Mouse (Mus musculus) heart, postnatal 0 days (tissue): ENCODE results near the gene Myof. TPM values are rescaled to one million over a fixed set of nuclear protein-coding genes. Genes with fewer than 3 reads are reported as not detected.

Source experiments
- ATAC-seq: fragments of 200-750 bp; cut with Nextera tagmentation; 2 replicates; pipeline ENCODE4 v1.8.0; 2017; ENCODE audit warnings: low read depth, moderate number of reproducible peaks, moderate library complexity; ENCODE audit not compliant: insufficient read depth
- DNase-seq: peaks from one replicate; pipeline ENCODE4 v3.0.0-alpha.2; 2016; ENCODE audit warnings: low spot score
- H3K27ac ChIP-seq: fragments of 300-500 bp; sonication (generic); 2 replicates; pipeline ENCODE4 v1.5.1; 2014; ENCODE audit warnings: low read depth, mild to moderate bottlenecking
- H3K27me3 ChIP-seq: fragments of 300-500 bp; sonication (generic); 2 replicates; pipeline ENCODE4 v1.6.1; 2014; ENCODE audit warnings: low read length, mixed read lengths; ENCODE audit not compliant: control insufficient read depth, insufficient read depth
- H3K36me3 ChIP-seq: fragments of 300-500 bp; sonication (generic); replicated peaks from 2 replicates; pipeline ENCODE4 v1.6.1; 2014; ENCODE audit warnings: low read length, mixed read lengths; ENCODE audit not compliant: control insufficient read depth, insufficient read depth
- H3K4me1 ChIP-seq: fragments of 300-500 bp; sonication (generic); 2 replicates; pipeline ENCODE4 v1.6.1; 2014; ENCODE audit warnings: antibody characterized with exemption; ENCODE audit not compliant: control insufficient read depth, insufficient read depth
- H3K4me2 ChIP-seq: fragments of 300-500 bp; sonication (generic); 2 replicates; pipeline ENCODE4 v1.6.1; 2014; ENCODE audit warnings: low read depth, mild to moderate bottlenecking, low read length, moderate library complexity
- H3K4me3 ChIP-seq: fragments of 300-500 bp; sonication (generic); 2 replicates; pipeline ENCODE4 v1.5.1; 2014; ENCODE audit warnings: low read depth, low read length
- H3K9ac ChIP-seq: fragments of 300-500 bp; sonication (generic); replicated peaks from 2 replicates; pipeline ENCODE4 v1.6.1; 2014; ENCODE audit warnings: low read depth, low read length, mixed read lengths
- H3K9me3 ChIP-seq: fragments of 300-500 bp; sonication (generic); replicated peaks from 2 replicates; pipeline ENCODE4 v1.6.1; 2016; ENCODE audit warnings: low read length; ENCODE audit not compliant: control insufficient read depth
- CTCF ChIP-seq: IDR thresholded peaks from 2 replicates; pipeline ENCODE4 v1.5.1; 2016; ENCODE audit warnings: antibody characterized with exemption, control low read depth, low read depth
- EP300 ChIP-seq: IDR thresholded peaks from 2 replicates; pipeline ENCODE4 v1.6.1; 2016; ENCODE audit warnings: antibody characterized with exemption, low read depth
- WGBS: fragments of 180-500 bp; shearing (Covaris S2); extraction: QIAGEN DNeasy Blood & Tissue Kit; methylation state at CpG from one replicate; pipeline ENCODE4 v1.1.7; 2014; 5-methylcytosine and 5-hydroxymethylcytosine counted together
- polyA plus RNA-seq: library from polyadenylated mRNA; unstranded; fragments of >200 nt; fragmentation: Nextera tagmentation; extraction: Ambion mirVana; gene quantifications from 2 replicates; pipeline ENCODE4 v1.2.1, GENCODE M21; 2015
- total RNA-seq: library from RNA; depleted of rRNA; stranded (reverse); fragments of >200 nt; gene quantifications from 2 replicates; pipeline ENCODE4 v1.2.3, GENCODE M21; 2014; ENCODE audit warnings: low replicate concordance

The Myof gene
- total and polyA plus RNA-seq, 2 experiments from 2014 or later = 2.8 to 9.5 TPM

DNA sequence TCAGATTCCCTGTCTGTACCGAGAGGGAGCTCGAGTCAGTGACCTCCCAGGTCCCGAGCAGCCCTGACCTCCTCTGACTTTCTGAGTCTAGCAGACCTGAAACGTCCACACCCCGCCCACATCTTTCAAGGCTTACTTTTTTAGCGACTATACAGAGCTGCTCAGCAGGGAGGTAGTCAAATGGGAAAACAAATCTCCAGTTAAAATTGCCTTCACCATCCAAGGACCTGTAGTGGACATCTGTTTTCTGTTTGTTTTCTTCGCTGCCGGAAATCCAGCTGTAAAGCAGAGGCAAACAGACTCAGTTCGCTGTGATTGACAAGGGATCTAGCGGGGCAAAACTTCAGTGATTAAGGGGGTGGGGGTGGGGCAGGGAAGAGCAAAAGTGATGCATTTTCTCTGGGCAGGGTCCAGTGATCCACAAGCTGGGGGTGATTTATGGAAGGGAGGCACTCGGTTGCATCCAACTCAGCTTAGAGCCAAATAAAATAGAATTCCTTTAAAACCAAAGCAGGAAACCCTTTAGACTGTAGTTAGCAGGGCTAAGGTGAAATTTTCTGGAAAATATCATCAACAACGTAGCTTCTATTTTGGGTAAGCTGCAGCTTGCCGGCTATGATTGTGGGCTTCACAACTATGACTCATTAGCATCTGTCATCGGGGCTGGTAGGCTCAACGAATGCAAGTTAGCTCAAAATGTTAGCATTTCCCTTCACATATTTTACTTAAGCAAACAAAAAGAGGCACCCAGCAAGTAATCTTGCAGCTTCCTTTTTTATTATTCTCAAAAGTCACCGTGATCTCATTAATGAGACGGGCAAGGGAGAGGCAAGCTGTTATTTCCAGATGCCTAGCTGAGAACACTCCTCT lies 135.7 kb downstream of the Myof start:
- Histone ChIP-seq H3K4me2 (peak overlapping the region; percentile 16; the same call in 1 of the 2 replicates), H3K4me1 (peaks cover 5% of the 10 kb centered on the region; the same call in 1 of the 2 replicates), H3K9ac (no peak overlapping the region), H3K9me3 (no peaks in the 10 kb centered on the region), H3K36me3 (no peaks in the 10 kb centered on the region), H3K27me3 (no peaks in the 10 kb centered on the region), H3K4me3 (no peak overlapping the region), H3K27ac (no peak overlapping the region)
- DNase-seq (no peak), ATAC-seq (no peak)
- 20% methylated on average over 17 of the region's 17 CpGs for WGBS
- TF ChIP-seq CTCF (no peak), EP300 (no peak)

DNA sequence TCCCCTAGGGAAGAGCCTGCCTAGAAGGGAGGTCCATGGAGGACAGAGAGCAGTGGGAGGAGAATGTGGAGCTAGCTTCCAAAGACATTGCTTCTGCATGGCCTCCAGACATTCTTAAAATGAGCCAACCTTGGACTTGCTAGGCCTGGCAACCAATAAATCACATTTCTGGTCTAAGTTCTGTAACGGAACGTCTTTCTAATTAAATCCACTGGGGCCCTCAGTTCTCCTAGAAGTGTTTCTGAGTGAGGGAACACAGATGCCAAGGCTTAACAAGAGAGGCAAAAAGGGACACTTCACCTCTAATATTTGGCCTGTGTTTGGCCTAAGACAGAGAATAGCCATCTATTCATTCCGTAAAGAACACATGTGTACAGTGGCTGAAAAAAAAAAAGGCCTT lies 136.5 kb downstream of the Myof start:
- ATAC-seq = no peak
- no peak overlapping the region for H3K27ac ChIP-seq

DNA sequence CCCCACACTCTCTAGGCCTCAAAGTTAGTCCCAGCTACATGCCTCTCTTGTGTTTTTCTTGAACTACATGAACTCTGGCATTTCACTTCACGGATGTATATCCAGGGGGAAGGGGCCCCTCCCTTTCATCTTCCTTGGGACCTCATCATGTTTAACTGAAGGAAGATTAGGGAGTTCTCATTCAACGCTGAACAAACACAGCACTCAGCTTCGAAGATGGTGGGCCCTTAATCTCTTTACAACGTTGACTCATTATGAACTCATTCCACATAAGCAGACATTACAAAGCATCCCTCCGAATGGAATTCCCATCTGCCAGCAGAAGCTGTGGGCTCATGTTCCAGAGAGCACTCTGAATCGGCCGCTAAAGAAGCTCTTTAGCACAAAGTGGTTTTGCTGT lies 147.3 kb downstream of the Myof start:
- Histone ChIP-seq H3K4me2 (no peak overlapping the region), H3K36me3 (no peaks in the 10 kb centered on the region), H3K9me3 (no peaks in the 10 kb centered on the region), H3K9ac (no peak overlapping the region), H3K27ac (no peak overlapping the region), H3K4me3 (no peak overlapping the region), H3K27me3 (no peaks in the 10 kb centered on the region), H3K4me1 (no peaks in the 10 kb centered on the region)
- WGBS = 50% methylated on average over 7 of the region's 7 CpGs
- TF ChIP-seq EP300 (no peak), CTCF (no peak)
- ATAC-seq (no peak), DNase-seq (no peak)

More for the DNA sequence above, 136.5 kb downstream of the Myof start:
- TF ChIP-seq EP300 = no peak
- TF ChIP-seq CTCF = no peak
- no peak for DNase-seq
- no peaks in the 10 kb centered on the region for H3K9me3 ChIP-seq
- no peaks in the 10 kb centered on the region for H3K36me3 ChIP-seq
- no peaks in the 10 kb centered on the region for H3K27me3 ChIP-seq
- H3K4me2 ChIP-seq = no peak overlapping the region
- WGBS = 80% methylated on average over 3 of the region's 3 CpGs
- peaks cover 5% of the 10 kb centered on the region; the same call in 1 of the 2 replicates for H3K4me1 ChIP-seq
- no peak overlapping the region for H3K4me3 ChIP-seq
- no peak overlapping the region for H3K9ac ChIP-seq

DNA sequence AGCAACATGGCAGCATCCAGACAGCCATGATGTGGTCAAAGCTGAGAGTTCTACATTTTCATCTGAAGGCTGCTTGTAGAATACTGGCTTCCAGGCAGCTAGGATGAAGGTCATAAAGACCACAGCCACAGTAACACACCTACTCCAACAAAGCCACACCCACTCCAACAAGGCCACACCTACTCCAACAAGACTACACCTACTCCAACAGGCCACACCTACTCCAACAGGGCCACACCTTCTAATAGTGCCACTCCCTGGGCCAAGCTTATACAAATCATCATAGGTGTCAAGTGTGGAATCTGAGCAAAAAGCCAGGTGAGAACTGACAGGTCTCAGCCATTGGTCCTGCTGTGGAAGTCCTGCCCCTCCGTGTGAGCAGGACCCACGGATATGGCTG lies 152.4 kb downstream of the Myof start:
- no peak for ATAC-seq
- no peak for TF ChIP-seq CTCF
- no peak for TF ChIP-seq EP300
- whole genome bisulfite sequencing = 76% methylated on average over 2 of the region's 2 CpGs
- H3K4me1 ChIP-seq = no peaks in the 10 kb centered on the region
- no peak overlapping the region for H3K27ac ChIP-seq
- no peak for DNase-seq
- no peaks in the 10 kb centered on the region for H3K36me3 ChIP-seq
- no peaks in the 10 kb centered on the region for H3K9me3 ChIP-seq
- H3K4me2 ChIP-seq = no peak overlapping the region
- H3K9ac ChIP-seq = no peak overlapping the region
- H3K4me3 ChIP-seq = no peak overlapping the region
- no peaks in the 10 kb centered on the region for H3K27me3 ChIP-seq

DNA sequence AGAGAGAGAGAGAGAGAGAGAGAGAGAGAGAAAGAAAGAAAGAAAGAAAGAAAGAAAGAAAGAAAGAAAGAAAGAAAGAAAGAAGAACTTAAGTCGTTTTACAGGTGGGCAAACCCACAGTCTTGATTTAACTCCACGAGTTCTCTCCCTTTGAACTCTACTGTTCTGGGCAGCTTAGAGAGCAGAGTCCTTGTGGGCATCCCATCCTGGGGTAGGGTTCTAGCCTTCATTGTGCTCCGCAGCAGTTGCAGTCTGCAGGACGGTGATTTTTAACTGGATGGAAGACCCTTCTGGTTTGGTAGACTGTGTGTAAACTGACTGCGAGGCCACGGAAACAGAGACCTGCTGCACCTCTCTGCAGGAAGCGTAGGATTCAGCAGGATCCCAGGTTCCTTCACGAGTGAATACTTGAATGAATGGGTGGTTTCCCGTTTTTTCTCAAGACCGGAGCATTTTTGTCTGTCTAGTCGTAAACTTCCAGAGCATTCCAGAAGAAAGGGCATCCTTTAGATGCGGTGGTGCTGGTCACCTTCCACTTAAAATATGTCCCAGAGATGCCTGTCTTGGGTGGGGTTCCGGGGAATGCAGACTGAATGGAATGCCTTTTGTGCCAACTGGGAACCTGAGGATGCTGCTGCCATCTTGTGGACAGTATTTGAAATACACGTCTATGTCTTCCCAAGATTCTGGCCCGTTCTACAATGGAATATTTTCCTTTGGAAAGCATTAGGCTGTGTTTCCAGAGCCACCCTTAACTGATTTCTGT lies 156.8 kb downstream of the Myof start:
- Histone ChIP-seq H3K27ac (no peak overlapping the region), H3K4me1 (no peaks in the 10 kb centered on the region), H3K36me3 (no peaks in the 10 kb centered on the region), H3K4me2 (peak overlapping the region; percentile 48), H3K27me3 (peaks cover 14% of the 10 kb centered on the region; the same call in 1 of the 2 replicates), H3K4me3 (peak overlapping the region; percentile 21), H3K9me3 (no peaks in the 10 kb centered on the region), H3K9ac (no peak overlapping the region)
- TF ChIP-seq CTCF (peak; percentile 78), EP300 (no peak)
- peak; percentile 69 for DNase-seq
- no peak; the same call in 1 of the 2 replicates for ATAC-seq
- WGBS = 14% methylated on average over 15 of the region's 15 CpGs
